Mouse (Mus musculus): Measurements from ENCODE around the gene Gm3127. TPM values are rescaled to one million over a fixed set of nuclear protein-coding genes. Genes with fewer than 3 reads are reported as not detected.
"Not testable (repeated sequence)": the region's sequence is repeated elsewhere in the genome, so short reads cannot be mapped to it uniquely, and the experiment has no call there.

Gm3127 gene
- not detected for total RNA-seq (2021)
- long read RNA-seq, experiment 1, result 0 reads
- long read RNA-seq, experiment 2, result 0 reads

DNA sequence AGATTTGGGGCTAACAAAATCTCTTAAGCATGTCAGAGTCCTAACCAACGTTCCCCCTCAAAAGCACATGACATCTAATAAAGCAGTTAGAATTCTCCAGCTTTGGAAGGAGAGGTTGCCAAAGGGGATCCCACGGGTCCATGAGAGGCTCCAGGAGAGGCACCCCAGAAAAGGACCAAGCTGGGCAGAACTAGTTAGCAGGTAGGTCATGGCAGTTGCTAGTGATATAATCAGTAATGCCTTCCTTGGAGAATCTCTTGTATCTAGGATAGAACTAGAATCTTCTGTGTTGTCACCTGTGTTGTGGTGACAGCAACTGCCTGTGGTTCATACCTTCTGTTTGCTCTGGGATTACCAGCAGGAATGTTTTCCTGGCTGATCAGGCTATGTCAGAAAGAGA, at the start of gene Gm3127:
Gene Gm3127 (plus strand): TSS at position 301 of the 400 bp plus-strand sequence.
- DNase-seq, result not testable (repeated sequence)

GRCm38 (mm10) chr14:4141646-4142045, 23.2 kb upstream of the Gm3127 start:
- DNase-seq, result not testable (repeated sequence)

DNA sequence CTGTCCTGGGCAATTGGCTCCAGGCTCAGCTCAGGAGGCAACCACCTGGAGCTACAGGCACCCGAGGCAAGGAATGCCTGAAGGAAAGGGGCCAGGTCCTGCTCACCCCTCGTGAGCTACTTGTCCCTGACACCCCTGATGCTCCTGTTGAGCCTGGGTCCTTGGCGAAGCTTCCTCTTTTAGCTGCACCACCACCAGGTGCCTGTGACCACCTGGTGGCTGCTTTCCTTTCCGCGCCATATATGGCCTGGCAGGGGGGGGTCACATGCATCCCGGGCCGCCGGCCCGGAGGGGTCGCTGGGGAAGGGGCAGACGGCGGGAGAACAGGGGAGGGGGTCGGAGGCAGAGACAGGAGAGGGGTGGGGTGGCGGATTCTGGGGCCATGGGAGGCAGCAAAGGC, 17.2 kb downstream of the Gm3127 start:
- DNase-seq, result not testable (repeated sequence)

DNA sequence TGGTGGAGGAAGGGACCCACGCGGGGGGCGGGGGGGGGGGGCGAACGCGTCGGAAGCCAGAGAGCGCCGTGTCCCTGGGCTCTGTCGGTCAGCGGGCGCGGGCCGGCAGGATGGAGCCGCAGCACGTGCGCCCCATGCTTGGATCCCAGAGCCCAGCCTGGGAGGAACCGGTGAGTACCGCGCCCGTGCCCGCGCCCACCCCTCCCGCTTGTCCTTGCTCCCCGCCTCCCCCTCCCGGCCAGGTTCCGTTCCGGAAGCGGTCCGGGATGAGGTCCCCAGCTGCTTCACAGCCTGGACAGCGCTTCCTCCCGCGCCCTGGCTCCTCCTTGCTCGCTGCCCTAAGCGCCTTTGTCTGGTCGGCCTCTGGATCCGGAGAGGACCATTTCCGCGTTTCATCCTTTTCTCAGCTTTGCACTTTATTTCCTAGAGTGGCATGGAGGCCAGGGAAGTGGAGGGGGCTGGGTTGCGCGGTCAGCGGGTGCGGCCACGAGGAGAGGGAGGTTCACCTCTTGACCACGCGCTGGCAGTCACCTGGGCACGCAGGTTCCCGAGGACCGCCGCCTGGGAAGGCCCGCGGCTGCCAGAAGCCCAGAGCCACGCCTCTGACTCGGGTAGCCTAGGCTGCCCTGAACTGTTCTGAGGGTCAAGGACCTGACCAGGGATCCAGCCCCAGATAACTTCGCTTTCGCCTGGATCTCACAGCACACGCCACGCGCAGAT, 17.8 kb downstream of the Gm3127 start, which contains the start of gene Gm2974:
Gene Gm2974 (plus strand): TSS at position 86 of the 720 bp plus-strand sequence.
- peak; percentile 13 for DNase-seq

DNA sequence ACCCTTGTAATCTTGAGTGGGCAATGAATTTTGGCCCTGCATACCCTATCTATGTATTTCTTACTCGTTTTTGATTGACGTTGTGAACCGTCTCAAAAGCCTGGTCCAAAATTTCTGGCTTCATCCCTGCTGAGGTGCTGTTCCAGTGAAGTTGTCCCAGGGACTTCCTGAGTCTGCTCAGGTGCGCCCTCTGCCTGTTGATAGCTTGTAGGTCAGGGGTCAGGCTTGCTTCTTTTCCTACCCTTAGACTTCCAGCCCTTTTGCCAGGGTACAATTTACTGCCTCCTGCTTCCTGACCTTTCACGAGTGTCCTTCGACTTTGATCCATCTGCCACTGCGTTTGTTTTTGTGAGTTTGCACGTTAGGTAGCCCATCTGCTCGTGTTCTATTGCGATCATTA, 18.5 kb downstream of the Gm3127 start:
- DNase-seq, result not testable (repeated sequence)

Other genes starting within 250 kb of the Gm3127 start
- not detected for gene Gm3029, start 233.3 kb upstream of the Gm3127 start, total RNA-seq (2021)
- not detected for gene Gm3095, start 201.5 kb upstream of the Gm3127 start, total RNA-seq (2021)
- gene Gm3099, start 166.6 kb upstream of the Gm3127 start, total RNA-seq (2021), result not detected
- gene Gm5796, start 141.1 kb upstream of the Gm3127 start, total RNA-seq (2021), result under 1 TPM; 0.61 to 0.99 TPM
- gene Gm3115, start 80.9 kb upstream of the Gm3127 start, total RNA-seq (2021), result under 1 TPM in 1 of 2 experiments, not detected in 1; 0.36 TPM
- gene Gm8108, start 54.5 kb upstream of the Gm3127 start, total RNA-seq (2021), result 1 to 10 TPM; 2.0 to 2.1 TPM
- not detected for gene Gm2974, start 17.5 kb downstream of the Gm3127 start, total RNA-seq (2021)
- gene Gm3138, start 84.6 kb downstream of the Gm3127 start, total RNA-seq (2021), result not detected
- not detected for gene Gm3149, start 152.3 kb downstream of the Gm3127 start, total RNA-seq (2021)
- under 1 TPM; 0.51 to 0.60 TPM for gene 2610042L04Rik, start 169.7 kb downstream of the Gm3127 start, total RNA-seq (2021)
- not detected for gene Gm3159, start 232.5 kb downstream of the Gm3127 start, total RNA-seq (2021)